Mouse (Mus musculus): ENCODE results near the gene Slc22a4.
"Not testable (repeated sequence)": the region's sequence is repeated elsewhere in the genome, so short reads cannot be mapped to it uniquely, and the experiment has no call there.

The Slc22a4 gene

DNA sequence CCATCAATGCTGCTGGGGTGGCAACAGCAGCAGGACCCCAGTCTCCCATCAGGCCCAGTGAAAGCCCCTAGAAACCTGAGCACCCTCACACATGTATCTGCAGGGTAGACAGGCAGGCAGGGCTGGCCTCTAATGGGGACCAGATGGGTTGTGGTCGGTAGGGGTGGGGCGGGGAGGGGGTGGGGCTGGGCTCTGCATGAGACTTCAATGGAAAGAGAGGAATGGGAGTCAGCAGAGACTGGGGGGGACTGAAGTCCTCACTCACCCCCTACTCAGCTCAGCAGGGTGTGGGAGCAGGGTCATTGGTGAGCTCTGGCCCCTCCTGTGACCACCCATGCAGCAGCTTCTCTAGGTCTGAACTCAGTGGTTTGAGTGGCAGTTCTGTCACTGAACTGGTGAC, 29.5 kb upstream of the Slc22a4 start:
- no peak for DNase-seq (ENCODE audit: low spot score)

DNA sequence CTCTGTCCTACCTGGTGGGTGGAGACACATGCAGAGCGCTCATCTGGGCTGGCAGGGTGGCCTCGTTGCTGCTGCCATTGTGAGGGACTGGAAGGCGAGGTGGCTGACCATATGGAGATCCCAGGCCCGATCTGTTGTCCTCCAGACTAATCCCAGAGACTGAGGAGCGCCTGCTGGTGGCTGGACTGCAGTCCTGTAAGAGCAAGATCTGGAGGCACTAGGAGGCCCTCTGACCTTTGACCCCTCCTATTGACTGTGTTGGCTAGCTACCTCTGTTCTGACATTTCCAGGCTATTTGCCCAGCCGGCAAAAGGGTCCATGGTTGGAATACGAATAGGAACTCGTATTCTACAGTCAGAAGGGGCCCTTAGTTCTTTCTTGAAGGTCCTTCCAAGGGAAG, 28.2 kb upstream of the Slc22a4 start:
- DNase-seq (ENCODE audit: low spot score), result no peak

DNA sequence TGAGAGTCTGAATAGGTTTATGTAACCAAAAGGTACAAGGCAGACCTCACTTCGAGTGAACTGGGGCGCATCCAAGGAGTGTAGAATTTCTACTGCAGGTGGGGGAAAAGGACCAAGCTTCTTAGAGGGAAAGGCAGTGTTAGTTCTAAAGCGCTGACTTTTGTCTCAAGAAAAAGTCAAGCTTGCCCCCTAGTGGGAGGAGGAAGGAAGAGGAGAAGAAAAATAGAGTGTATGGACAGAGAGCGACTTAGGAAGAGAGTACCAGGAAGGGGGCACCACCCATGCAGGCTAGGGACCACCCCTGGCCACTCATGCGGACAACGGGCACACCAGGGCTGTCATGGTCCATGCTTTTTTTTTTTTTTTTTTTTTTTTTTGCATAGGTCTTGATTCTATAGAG, 26.4 kb upstream of the Slc22a4 start:
- DNase-seq (ENCODE audit: low spot score), result no peak

GRCm38 (mm10) chr11:54053090-54053489, 25.2 kb upstream of the Slc22a4 start:
- DNase-seq (ENCODE audit: low spot score), result no peak

DNA sequence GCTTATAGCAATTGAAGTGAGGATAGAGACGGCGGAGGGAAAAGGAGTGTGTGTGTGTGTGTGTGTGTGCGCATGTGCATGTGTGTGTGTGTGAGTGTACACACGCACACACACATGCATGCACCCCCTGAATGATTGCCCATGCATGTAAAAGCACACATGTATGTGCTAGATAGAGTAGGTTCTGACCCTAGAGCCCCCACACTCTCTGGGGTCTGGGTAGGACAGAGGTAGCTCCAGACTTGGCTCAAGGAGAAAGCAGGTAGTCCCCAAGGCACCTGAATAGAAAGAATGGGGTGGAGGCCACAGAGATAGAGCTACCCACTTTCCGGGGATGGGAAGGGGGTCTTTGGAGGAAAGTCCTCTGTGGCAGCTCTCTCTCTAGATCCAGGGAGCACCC, 24.2 kb upstream of the Slc22a4 start:
- DNase-seq (ENCODE audit: low spot score), result no peak

- DNase-seq (ENCODE audit: low spot score), result no peak
Observed at GRCm38 (mm10) chr11:54051161-54051560, 23.3 kb upstream of the Slc22a4 start.

DNA sequence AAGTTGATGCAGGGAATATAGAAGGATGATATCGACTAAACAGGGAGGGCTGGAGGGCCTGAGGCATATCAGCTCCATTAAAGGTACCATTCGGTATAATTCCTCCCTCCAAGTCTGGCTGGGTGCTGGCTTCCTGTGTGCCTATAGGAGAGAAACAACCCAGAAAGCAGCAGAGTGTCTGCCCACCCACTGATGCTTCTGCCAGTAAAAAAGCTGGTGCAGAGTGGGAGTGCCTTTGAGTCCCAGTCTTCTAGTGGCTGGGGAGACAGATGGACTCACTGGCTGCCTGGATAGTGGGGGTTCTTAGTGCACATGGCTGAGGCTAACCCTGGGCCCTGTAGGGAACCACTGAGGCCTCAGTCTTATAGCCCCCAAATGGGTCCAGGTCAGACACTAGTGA, 22.3 kb upstream of the Slc22a4 start:
- no peak for DNase-seq (ENCODE audit: low spot score)

- no peak for DNase-seq (ENCODE audit: low spot score)
Observed at GRCm38 (mm10) chr11:54040676-54041075, 12.8 kb upstream of the Slc22a4 start.

- not testable (repeated sequence) for DNase-seq (ENCODE audit: low spot score)
Observed at GRCm38 (mm10) chr11:54032872-54033271, 5.0 kb upstream of the Slc22a4 start.

- DNase-seq (ENCODE audit: low spot score), result no peak
Observed at GRCm38 (mm10) chr11:54028997-54029396, 1.1 kb upstream of the Slc22a4 start.

DNA sequence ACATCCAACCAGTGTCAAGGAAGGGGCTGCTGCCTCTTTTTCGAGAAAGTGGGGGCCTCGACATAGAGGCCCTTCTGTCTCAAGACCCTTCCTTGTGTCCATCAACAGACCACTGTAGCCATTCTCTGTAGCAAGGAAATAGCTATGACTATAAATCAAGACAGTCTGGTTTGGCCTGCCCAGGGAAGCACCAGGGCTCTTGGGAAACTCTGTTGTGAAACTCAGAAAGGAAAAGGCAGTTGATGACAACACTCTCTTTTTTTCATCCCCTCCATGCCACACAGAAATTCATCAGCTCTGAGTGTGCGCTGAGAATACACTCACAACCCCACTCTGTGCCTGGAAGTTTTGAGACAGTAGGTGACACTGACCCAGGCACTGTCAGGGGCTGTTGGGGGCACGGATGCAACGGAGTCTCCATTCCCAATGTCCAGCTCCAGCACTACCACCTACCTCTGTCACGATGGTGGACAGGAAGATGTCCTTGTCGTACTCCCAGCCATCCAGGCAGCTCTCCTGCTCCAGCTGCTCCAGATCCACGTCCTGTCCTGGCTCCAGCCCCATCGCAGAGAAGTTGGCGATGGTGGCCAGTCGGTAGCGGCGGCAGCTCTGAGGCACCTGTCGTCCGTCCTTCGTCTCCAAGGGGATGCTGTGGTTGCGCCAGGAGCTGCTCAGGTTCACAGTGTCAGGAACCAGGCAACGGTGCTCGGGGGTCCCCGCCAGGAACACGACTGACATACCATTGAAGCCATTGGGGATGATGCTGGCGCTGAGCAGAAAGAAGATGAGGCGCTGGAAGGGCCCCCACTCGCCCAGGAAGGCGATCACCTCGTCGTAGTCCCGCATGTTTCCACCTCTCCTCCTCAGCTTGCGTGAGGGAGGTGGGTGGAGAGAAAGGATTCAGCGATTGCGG, 503 bp downstream of the Slc22a4 start:
- DNase-seq (ENCODE audit: low spot score), result no peak

GRCm38 (mm10) chr11:54026491-54027041, 1.3 kb downstream of the Slc22a4 start:
- DNase-seq (ENCODE audit: low spot score), result no peak

DNA sequence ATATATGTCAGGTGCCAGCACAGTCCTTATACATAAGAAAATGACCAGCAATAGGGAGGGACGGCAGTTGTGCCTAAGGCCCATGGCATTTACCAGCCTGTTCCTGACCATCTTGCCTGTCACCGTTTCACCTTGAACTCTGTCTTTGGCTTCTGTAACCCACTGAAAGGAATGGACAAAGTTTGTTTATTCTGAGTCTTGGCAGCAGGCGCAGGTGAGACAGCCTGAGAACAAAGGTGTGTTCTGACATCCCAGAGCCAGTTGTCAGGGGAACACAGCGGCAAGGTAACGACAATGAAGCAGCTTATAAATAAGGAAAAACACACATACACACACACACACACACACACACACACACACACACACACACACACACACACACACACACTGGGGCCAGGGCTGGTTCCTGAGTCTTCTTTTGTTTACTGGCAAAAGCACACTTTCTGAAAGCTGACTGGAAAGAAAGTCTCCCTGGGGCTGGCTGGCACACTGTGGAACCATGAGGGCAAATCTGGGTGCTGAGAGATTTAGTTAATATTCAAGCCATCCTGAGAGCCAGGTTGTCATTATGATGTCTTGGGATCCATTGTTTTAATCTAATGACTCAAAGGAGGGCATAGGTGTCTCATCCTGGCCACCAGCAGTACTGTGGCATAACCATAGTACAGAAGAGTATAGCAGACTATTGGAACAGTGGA, 6.3 kb downstream of the Slc22a4 start:
- no peak for DNase-seq (ENCODE audit: low spot score)

DNA sequence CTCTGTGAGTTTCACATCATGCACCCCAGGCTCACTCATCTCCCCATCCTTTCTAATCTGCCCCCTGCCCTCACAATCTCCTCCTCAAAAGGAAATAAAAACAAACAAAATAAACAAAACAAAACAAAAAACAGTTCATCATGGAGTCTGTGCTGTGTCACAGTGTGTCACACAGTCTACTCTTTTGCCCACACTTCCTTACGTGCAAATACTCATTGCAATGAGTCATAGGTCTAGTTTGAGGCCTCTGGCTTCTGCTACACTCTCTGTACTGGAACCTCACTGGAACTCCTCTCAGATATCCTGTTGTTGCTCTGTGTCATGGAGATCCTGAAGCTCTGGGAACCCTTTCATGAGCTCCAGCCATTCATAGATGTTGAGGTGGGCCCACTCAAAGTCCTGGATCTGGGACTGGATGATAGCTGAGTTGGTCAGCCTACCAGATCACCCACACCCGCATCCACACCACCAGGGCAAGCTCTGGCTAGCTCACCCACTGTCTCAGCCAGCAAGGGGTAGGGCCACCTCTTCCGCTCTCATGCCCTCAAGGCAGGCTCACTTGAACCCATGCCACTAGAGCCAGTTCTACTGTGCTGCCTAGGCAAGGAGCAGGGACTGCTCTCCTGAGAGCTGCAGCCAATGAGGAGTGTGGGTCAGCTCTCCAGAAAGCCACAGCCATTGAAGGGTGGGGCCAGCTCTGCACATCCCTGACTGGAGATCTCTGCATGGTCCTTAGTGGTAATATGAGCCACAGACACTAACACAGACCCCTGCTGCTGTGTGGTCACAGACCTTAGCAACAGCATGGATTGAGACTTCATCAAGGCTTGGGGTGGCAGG, 8.8 kb downstream of the Slc22a4 start:
- DNase-seq (ENCODE audit: low spot score), result no peak

DNA sequence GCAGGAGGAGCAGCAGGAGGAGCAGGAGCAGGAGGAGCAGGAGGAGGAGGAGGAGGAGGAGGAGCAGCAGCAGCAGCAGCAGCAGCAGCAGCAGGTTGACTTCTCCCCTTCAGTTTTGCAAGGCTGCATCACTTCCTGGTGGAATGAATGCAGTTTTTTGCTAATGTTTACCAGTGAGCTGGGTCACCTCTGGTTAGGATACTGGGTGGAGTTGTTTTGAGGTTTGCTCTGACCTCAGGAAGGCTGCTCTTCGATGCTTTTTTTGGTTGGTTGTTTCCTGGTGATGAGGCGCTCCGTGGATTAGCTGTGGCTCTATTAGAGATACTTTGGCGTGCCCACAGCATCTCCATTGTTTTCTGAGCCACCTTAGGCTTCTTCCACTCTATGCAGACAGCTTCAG, 10.3 kb downstream of the Slc22a4 start:
- no peak for DNase-seq (ENCODE audit: low spot score)

DNA sequence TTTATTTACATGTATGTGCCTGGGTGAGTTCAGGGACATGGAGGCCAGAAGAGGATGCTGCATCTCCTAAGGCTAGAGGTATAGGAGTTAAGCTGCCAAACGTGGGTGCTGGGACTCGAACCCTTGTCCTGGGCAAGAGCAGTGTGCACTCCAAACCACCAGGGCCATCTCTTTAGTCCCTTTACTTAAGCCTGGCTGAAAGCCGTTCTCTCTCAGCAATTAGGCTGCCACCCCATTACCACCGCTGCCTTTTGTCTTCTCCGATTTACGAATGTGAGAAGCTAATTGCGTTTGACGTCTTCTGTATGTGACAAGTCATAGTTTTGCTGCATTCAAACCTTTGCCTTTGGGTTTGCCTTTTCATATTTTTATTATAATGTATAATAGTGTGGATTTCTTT, 11.8 kb downstream of the Slc22a4 start:
- no peak for DNase-seq (ENCODE audit: low spot score)

GRCm38 (mm10) chr11:54012961-54013360, 14.9 kb downstream of the Slc22a4 start:
- DNase-seq (ENCODE audit: low spot score), result no peak

- no peak for DNase-seq (ENCODE audit: low spot score)
Observed at GRCm38 (mm10) chr11:54011255-54011654, 16.6 kb downstream of the Slc22a4 start.

- DNase-seq (ENCODE audit: low spot score), result no peak
Observed at GRCm38 (mm10) chr11:54008416-54008920, 19.4 kb downstream of the Slc22a4 start.

DNA sequence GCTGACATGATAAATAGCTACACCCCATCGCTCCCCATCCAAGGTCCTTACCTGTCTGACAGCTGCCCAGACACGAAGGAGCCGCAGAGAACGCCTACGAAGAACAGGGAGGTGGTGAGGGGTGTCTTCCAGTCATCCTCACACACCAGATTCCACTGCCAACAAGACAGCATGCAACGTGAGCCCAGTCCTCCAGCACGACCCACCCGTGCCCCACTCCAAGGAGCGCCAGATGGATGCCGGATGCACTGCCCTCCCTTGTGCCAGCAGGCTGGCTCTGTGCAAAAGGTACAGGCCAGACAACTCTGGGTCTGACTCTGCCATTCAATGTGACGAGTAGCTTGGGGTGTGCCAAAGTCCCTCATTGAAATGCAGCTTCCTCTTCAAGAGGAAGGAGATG, 20.2 kb downstream of the Slc22a4 start:
- DNase-seq (ENCODE audit: low spot score), result no peak

DNA sequence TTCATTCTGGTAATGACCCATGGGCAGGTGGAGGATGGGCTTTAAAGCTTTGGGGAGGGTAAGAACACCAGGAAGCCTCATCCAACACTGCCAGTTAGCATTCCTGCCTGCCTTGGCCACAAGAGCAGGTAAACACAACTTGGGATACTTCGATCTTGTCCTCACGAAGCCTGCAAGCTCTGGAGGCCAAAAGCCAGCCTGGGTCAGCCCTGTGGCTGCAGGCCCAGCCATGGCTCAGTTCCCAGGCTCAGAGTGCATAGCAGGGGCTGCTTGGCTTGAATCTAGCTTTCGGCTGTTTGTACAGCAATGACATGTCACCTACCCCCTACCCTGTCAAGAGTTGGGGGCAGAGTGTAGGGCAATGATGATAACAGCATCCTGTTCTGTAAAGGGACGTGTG, 21.0 kb downstream of the Slc22a4 start:
- DNase-seq (ENCODE audit: low spot score), result no peak

DNA sequence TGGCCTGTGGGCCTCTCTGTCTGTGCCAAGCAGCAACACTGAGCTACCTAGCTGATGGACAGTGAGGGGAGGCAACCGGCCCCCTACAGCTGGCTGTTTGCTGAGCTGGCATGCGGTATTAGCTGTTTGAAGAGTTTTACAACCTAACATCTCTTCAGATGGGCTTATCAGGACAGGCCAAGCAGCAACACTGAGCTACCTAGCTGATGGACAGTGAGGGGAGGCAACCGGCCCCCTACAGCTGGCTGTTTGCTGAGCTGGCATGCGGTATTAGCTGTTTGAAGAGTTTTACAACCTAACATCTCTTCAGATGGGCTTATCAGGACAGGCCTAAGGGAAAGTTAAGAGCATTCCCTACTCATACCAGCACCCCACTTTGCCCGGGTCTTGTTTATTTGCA, 21.5 kb downstream of the Slc22a4 start:
- DNase-seq (ENCODE audit: low spot score), result not testable (repeated sequence)
